7 mouse cellular contexts compared by ENCODE assay signal in genomic region chr10:22479860-22480259, GRCm38 (mm10).
DNase-seq lines count a peak whose midpoint lies in the region; ATAC-seq and TF ChIP-seq lines count a peak whose summit lies in the region.
"Not testable (repeated sequence)": the region's sequence is repeated elsewhere in the genome, so short reads cannot be mapped to it uniquely, and the experiment has no call there.

No protein-coding gene starts in this region.

- intact Hi-C loops in left cerebral cortex, adult 2 months (cut with DNase I): loop anchor here (1.0 to 10.0 kb wide), 3 partner anchors 98 to 445 kb away; no protein-coding TSS in a partner anchor

- TF ChIP-seq CTCF in left cerebral cortex, adult 2 months (IDR thresholded peaks at IDR 0.05): peak; percentile 64

- H3K27ac ChIP-seq in left cerebral cortex, adult 2 months: not testable (repeated sequence)

- peak; percentile 56 for DNase-seq in adrenal gland, postnatal 10 days
- DNase-seq in gastrocnemius, adult 18-20 months (ENCODE audit: low spot score): peak; percentile 7
- DNase-seq in induced T-regulatory cell, adult 2 months (ENCODE audit: low read depth): peak; percentile 66
- peak; percentile 32 to 55 for DNase-seq in left cerebral cortex, adult 2 months (ENCODE audit: extremely low spot score in 1 of 2, low spot score in 2 of 2)
- peak; percentile 68 for DNase-seq in mesoderm, embryonic 11.5 days (ENCODE audit: low read depth, low spot score)
- DNase-seq in right cerebral cortex, adult 18-20 months: peak; percentile 30

- peak; percentile 73; the same call in 1 of the 2 replicates for ATAC-seq in common myeloid progenitor, adult 5-6 weeks (replicated peaks; ENCODE audit: low read depth, poor library complexity, severe bottlenecking)

- not testable (repeated sequence) for H3K4me3 ChIP-seq in left cerebral cortex, adult 2 months

Comparison
In these comparisons a context has a peak if more than half of its experiments do, and no peak if none do; other contexts are left out.
1. DNase-seq: peak in every context shown above with its lines; median percentile 68 in mesoderm, embryonic 11.5 days; 66 in induced T-regulatory cell, adult 2 months; 56 in adrenal gland, postnatal 10 days; 44 in left cerebral cortex, adult 2 months; 30 in right cerebral cortex, adult 18-20 months; 7 in gastrocnemius, adult 18-20 months.